Comparison of ENCODE assay signal across 32 mouse cellular contexts in genomic region chr11:4246623-4247022, GRCm38 (mm10). TPM values are rescaled to one million over a fixed set of nuclear protein-coding genes. Genes with fewer than 3 reads are reported as not detected.
DNase-seq lines count a peak whose midpoint lies in the region; ATAC-seq and TF ChIP-seq lines count a peak whose summit lies in the region.
"Had no signal": no experiment of that assay in that cellular context is flagged by ENCODE, and none has a peak within 500 bp of the region (broad histone marks: within the 10 kb centered on the region; RNA-seq: fewer than 3 reads in every experiment).

No protein-coding gene starts in this region.

- no peak overlapping the region for H3K4me3 ChIP-seq in thymus, adult 2 months (ENCODE audit: control insufficient read depth, insufficient read depth, low read length)
- H3K4me3 ChIP-seq in ES-E14 (ENCODE audit: insufficient read depth in 1 of 2, low read depth in 1 of 2, low read length in 2 of 2, poor library complexity in 1 of 2, severe bottlenecking in 1 of 2) = no peak overlapping the region
- no peak overlapping the region for H3K4me3 ChIP-seq in forebrain, embryonic 10.5 days
- no peak overlapping the region for H3K4me3 ChIP-seq in hindbrain, embryonic 14.5 days (replicated peaks; ENCODE audit: low read length)
- H3K4me3 ChIP-seq: limb, embryonic 13.5 days; lung, embryonic 15.5 days; midbrain, embryonic 10.5 days; myocyte had no signal

- WGBS in thymus, adult 2 months = 25% methylated on average over 4 of the region's 4 CpGs
- 81% methylated on average over 4 of the region's 4 CpGs for WGBS in forebrain, embryonic 10.5 days
- 79% methylated on average over 4 of the region's 4 CpGs for WGBS in hindbrain, embryonic 14.5 days

- no peak for TF ChIP-seq POLR2A in thymus, adult 2 months (IDR thresholded peaks at IDR 0.05; ENCODE audit: control insufficient read depth, extremely low read depth, insufficient read depth, low read length, poor library complexity)

- H3K27me3 ChIP-seq in thymus, adult 2 months (ENCODE audit: control insufficient read depth, insufficient read depth, low read length) = no peaks in the 10 kb centered on the region
- H3K27me3 ChIP-seq in forebrain, embryonic 10.5 days (ENCODE audit: poor library complexity, severe bottlenecking) = no peaks in the 10 kb centered on the region
- H3K27me3 ChIP-seq in hindbrain, embryonic 14.5 days (ENCODE audit: control insufficient read depth, insufficient read depth, low read length) = no peaks in the 10 kb centered on the region
- H3K27me3 ChIP-seq: limb, embryonic 13.5 days; lung, embryonic 15.5 days had no signal

- TF ChIP-seq CTCF in thymus, adult 2 months (IDR thresholded peaks at IDR 0.05; ENCODE audit: borderline replicate concordance, control insufficient read depth, extremely low read depth, insufficient read depth, low read length, poor library complexity) = no peak

- no peak for DNase-seq in thymus, adult 2 months
- DNase-seq in thymus, postnatal 36 days = no peak
- DNase-seq in ES-E14 (ENCODE audit: low read depth, low spot score) = no peak
- DNase-seq in induced T-regulatory cell, adult 2 months (ENCODE audit: low read depth) = peak; percentile 68
- no peak for DNase-seq in forebrain, embryonic 10.5 days (ENCODE audit: extremely low spot score, low spot score)
- no peak for DNase-seq in hindbrain, embryonic 14.5 days (ENCODE audit: low spot score)
- DNase-seq in heart, postnatal 36 days = no peak
- DNase-seq: adrenal gland, postnatal 36 days; cerebellum, adult 8-10 months; cerebellum, postnatal 25 days; gastrocnemius, postnatal 14 days; heart, postnatal 14 days; kidney, adult 9 months; kidney, postnatal 14 days; layer of hippocampus, adult 9-11 months had no signal

- in situ Hi-C loops in ES-E14 (cut with MboI; ENCODE audit: low sequenced_read_pairs in 2 of 2, unreplicated experiment in 2 of 2) = no loop called here

- H3K9ac ChIP-seq in ES-E14 (ENCODE audit: insufficient read depth, low read depth, low read length, poor library complexity, severe bottlenecking) = no peak overlapping the region
- no peak overlapping the region for H3K9ac ChIP-seq in hindbrain, embryonic 14.5 days
- H3K9ac ChIP-seq: limb, embryonic 13.5 days; lung, embryonic 15.5 days had no signal

- peak overlapping the region; percentile 81 for H3K27ac ChIP-seq in thymus, adult 2 months (ENCODE audit: control insufficient read depth, insufficient read depth, low read length)
- peak overlapping the region; percentile 81 for H3K27ac ChIP-seq in ES-E14 (ENCODE audit: insufficient read depth, low read depth, low read length, poor library complexity, severe bottlenecking)
- H3K27ac ChIP-seq in forebrain, embryonic 10.5 days = no peak overlapping the region
- H3K27ac ChIP-seq in hindbrain, embryonic 14.5 days = no peak overlapping the region
- H3K27ac ChIP-seq: hindbrain, postnatal 0 days; limb, embryonic 13.5 days; lung, embryonic 15.5 days; midbrain, embryonic 10.5 days had no signal

- no peak overlapping the region for H3K4me2 ChIP-seq in hindbrain, embryonic 14.5 days (replicated peaks)
- H3K4me2 ChIP-seq: limb, embryonic 13.5 days; liver, embryonic 11.5 days; lung, embryonic 15.5 days had no signal

- no peak for ATAC-seq in hindbrain, embryonic 14.5 days (ENCODE audit: low FRiP score)
- ATAC-seq: forebrain, embryonic 14.5 days; hindbrain, postnatal 0 days; intestine, postnatal 0 days; midbrain, embryonic 16.5 days had no signal

- H3K36me3 ChIP-seq in thymus, adult 2 months (ENCODE audit: control insufficient read depth, insufficient read depth, low read length) = no peaks in the 10 kb centered on the region
- H3K36me3 ChIP-seq in ES-E14 (ENCODE audit: control insufficient read depth, insufficient read depth, low read length, poor library complexity, severe bottlenecking) = no peaks in the 10 kb centered on the region
- no peaks in the 10 kb centered on the region for H3K36me3 ChIP-seq in forebrain, embryonic 10.5 days (replicated peaks)
- H3K36me3 ChIP-seq in hindbrain, embryonic 14.5 days (replicated peaks; ENCODE audit: control insufficient read depth, insufficient read depth) = no peaks in the 10 kb centered on the region
- H3K36me3 ChIP-seq: limb, embryonic 13.5 days; lung, embryonic 15.5 days; midbrain, embryonic 10.5 days had no signal

- H3K9me3 ChIP-seq in ES-E14 (ENCODE audit: control insufficient read depth, insufficient read depth, low read depth, low read length) = no peaks in the 10 kb centered on the region
- H3K9me3 ChIP-seq in forebrain, embryonic 10.5 days = no peaks in the 10 kb centered on the region
- H3K9me3 ChIP-seq in hindbrain, embryonic 14.5 days (ENCODE audit: control insufficient read depth, low read length) = no peaks in the 10 kb centered on the region
- H3K9me3 ChIP-seq: limb, embryonic 13.5 days; lung, embryonic 15.5 days; midbrain, embryonic 10.5 days had no signal

- intact Hi-C loops in heart, postnatal 36 days (cut with DNase I) = no loop called here

- H3K4me1 ChIP-seq in thymus, adult 2 months (replicated peaks; ENCODE audit: control insufficient read depth, insufficient read depth, low read length) = peaks cover 28% of the 10 kb centered on the region
- peaks cover 6 to 7% of the 10 kb centered on the region in 2 experiments for H3K4me1 ChIP-seq in ES-E14 (ENCODE audit: control insufficient read depth in 2 of 2, insufficient read depth in 2 of 2, low read length in 2 of 2, poor library complexity in 1 of 2)
- 0 out of 2 replicates have a peak, but pooled peaks cover 2% of the 10 kb centered on the region for H3K4me1 ChIP-seq in forebrain, embryonic 10.5 days
- no peaks in the 10 kb centered on the region for H3K4me1 ChIP-seq in hindbrain, embryonic 14.5 days (replicated peaks; ENCODE audit: control insufficient read depth, insufficient read depth, low read length)
- H3K4me1 ChIP-seq: limb, embryonic 13.5 days; lung, embryonic 15.5 days had no signal

TF ChIP-seq in ES-E14, 5 proteins besides CTCF, POLR2A, EP300 and RAD21:
- no peak for TF ChIP-seq ZNF384 (IDR thresholded peaks at IDR 0.05; ENCODE audit: low read depth, low read length)
- TF ChIP-seq ZC3H11A (IDR thresholded peaks at IDR 0.05; ENCODE audit: borderline replicate concordance, low read depth, low read length) = no peak
- no peak for TF ChIP-seq CHD2 (IDR thresholded peaks at IDR 0.05; ENCODE audit: low read depth, low read length)

RNA-seq across cellular contexts. Expression of gene Osm, which starts 10.4 kb away (rescaled TPM):
- polyA plus RNA-seq in thymus, adult 2 months (2012; rRNA removed) = 5.3 and 5.8 TPM in 2 replicates
- total RNA-seq in ES-E14 (2012; rRNA removed) = 0.98 and 1.8 TPM in 2 replicates
- polyA plus RNA-seq in forebrain, embryonic 10.5 days (2016; fragmentation: Nextera tagmentation; extraction: Ambion mirVana) = 0.06 TPM in 1 of 2 replicates, not detected in the other
- polyA plus RNA-seq in hindbrain, embryonic 14.5 days (2014; fragmentation: Nextera tagmentation; extraction: Ambion mirVana) = not detected in 2 replicates
- not detected for total RNA-seq in heart, postnatal 36 days (2021)
- total RNA-seq: gastrocnemius, postnatal 14 days; hindbrain, postnatal 0 days; left cerebral cortex, postnatal 14 days had no signal
- polyA plus RNA-seq: embryonic facial prominence, embryonic 11.5 days; heart, embryonic 14.5 days; hindbrain, embryonic 11.5 days; myocyte; stomach, embryonic 14.5 days; testis, adult 2 months had no signal

RNA-seq across cellular contexts. Expression of gene Lif, which starts 10.7 kb away (rescaled TPM):
- polyA plus RNA-seq in thymus, adult 2 months (2012; rRNA removed) = 1.7 and 2.2 TPM in 2 replicates
- 6.6 and 7.9 TPM in 2 replicates for total RNA-seq in ES-E14 (2012; rRNA removed)
- 0.11 TPM in 1 of 2 replicates, not detected in the other for polyA plus RNA-seq in forebrain, embryonic 10.5 days (2016; fragmentation: Nextera tagmentation; extraction: Ambion mirVana)
- polyA plus RNA-seq in hindbrain, embryonic 14.5 days (2014; fragmentation: Nextera tagmentation; extraction: Ambion mirVana) = 0.29 TPM in 1 of 2 replicates, not detected in the other
- under 1 TPM; 0.16 to 0.50 TPM for total RNA-seq in heart, postnatal 36 days (2021)
- polyA plus RNA-seq: forebrain, embryonic 14.5 days; hindbrain, embryonic 11.5 days; liver, embryonic 11.5 days; liver, embryonic 16.5 days; neural tube, embryonic 14.5 days had no signal

RNA-seq across cellular contexts. Expression of gene Castor1, which starts 28.6 kb away (rescaled TPM):
- polyA plus RNA-seq in thymus, adult 2 months (2012; rRNA removed) = 23.3 and 34.5 TPM in 2 replicates
- total RNA-seq in ES-E14 (2012; rRNA removed) = 45.5 and 72.0 TPM in 2 replicates
- polyA plus RNA-seq in forebrain, embryonic 10.5 days (2016; fragmentation: Nextera tagmentation; extraction: Ambion mirVana) = 1.9 and 2.6 TPM in 2 replicates
- polyA plus RNA-seq in hindbrain, embryonic 14.5 days (2014; fragmentation: Nextera tagmentation; extraction: Ambion mirVana) = 3.8 and 4.5 TPM in 2 replicates
- total RNA-seq in heart, postnatal 36 days (2021) = 1 to 10 TPM; 5.2 to 5.5 TPM

Comparison
In these comparisons a context has a peak if more than half of its experiments do, and no peak if none do; other contexts are left out.
1. H3K27ac ChIP-seq: peak in thymus, adult 2 months (single experiment) and ES-E14 (single experiment); none in forebrain, embryonic 10.5 days (single experiment) and hindbrain, embryonic 14.5 days (single experiment).